Mouse (Mus musculus) urinary bladder, adult 18-20 months (tissue): ENCODE measurements at regions not wholly inside any gene's neighbourhood (a gene's known extent, or its start where the extent isn't known, plus 50 kb on each side); places are given as distances from the start of the nearest gene placed in this dataset.
"Not testable (repeated sequence)": the region's sequence is repeated elsewhere in the genome, so short reads cannot be mapped to it uniquely, and the experiment has no call there.

Experiments
- DNase-seq, 2 experiments: peaks; one replicate each; pipeline ENCODE4 v3.0.0; 2022; ENCODE audit warnings: low spot score in 2 of 2, mixed read lengths in 2 of 2

- not testable (repeated sequence) for DNase-seq
These were observed 535.8 kb downstream of the Mat2b start for GRCm38 (mm10) chr11:40159161-40159560.

GRCm38 (mm10) chr11:40149312-40149711 lies 545.7 kb downstream of the Mat2b start:
- peak in 1 of 2 experiments; percentile 4 for DNase-seq

- no peak for DNase-seq
These were observed 557.2 kb downstream of the Mat2b start for GRCm38 (mm10) chr11:40137803-40138202.

GRCm38 (mm10) chr11:40102613-40103012 lies 592.4 kb downstream of the Mat2b start:
- no peak for DNase-seq

GRCm38 (mm10) chr11:40074317-40074716 lies 620.7 kb downstream of the Mat2b start:
- DNase-seq, result no peak

GRCm38 (mm10) chr11:40050503-40050902 lies 644.5 kb downstream of the Mat2b start:
- no peak for DNase-seq

GRCm38 (mm10) chr11:40027511-40027910 lies 667.5 kb downstream of the Mat2b start:
- DNase-seq, result no peak

GRCm38 (mm10) chr11:39999483-39999882 lies 695.5 kb downstream of the Mat2b start:
- DNase-seq, result no peak

- no peak for DNase-seq
These were observed 696.4 kb downstream of the Mat2b start for GRCm38 (mm10) chr11:39998612-39999011.

- no peak for DNase-seq
These were observed 722.4 kb downstream of the Mat2b start for GRCm38 (mm10) chr11:39972585-39972984.

- no peak for DNase-seq
These were observed 731.3 kb downstream of the Mat2b start for GRCm38 (mm10) chr11:39963705-39964104.

- DNase-seq, result no peak
These were observed 740.6 kb downstream of the Mat2b start for GRCm38 (mm10) chr11:39954426-39954825.

- no peak for DNase-seq
These were observed 750.8 kb downstream of the Mat2b start for GRCm38 (mm10) chr11:39944196-39944595.

GRCm38 (mm10) chr11:39934216-39934615 lies 760.8 kb downstream of the Mat2b start:
- no peak for DNase-seq

GRCm38 (mm10) chr11:39923977-39924527 lies 771.0 kb downstream of the Mat2b start:
- DNase-seq, result no peak

GRCm38 (mm10) chr11:39917716-39918347 lies 777.2 kb downstream of the Mat2b start:
- DNase-seq, result no peak

GRCm38 (mm10) chr11:39899644-39900225 lies 795.3 kb downstream of the Mat2b start:
- DNase-seq, result no peak

GRCm38 (mm10) chr11:39883305-39883704 lies 811.7 kb downstream of the Mat2b start:
- no peak for DNase-seq

GRCm38 (mm10) chr11:39868451-39868979 lies 826.5 kb downstream of the Mat2b start:
- DNase-seq, result no peak
